Mouse (Mus musculus): ENCODE results near the gene Slc45a2. TPM values are rescaled to one million over a fixed set of nuclear protein-coding genes. Genes with fewer than 3 reads are reported as not detected.
A peak's percentile ranks its signal among the peaks of the same experiment; 100 is the strongest.
"Not testable (repeated sequence)": the region's sequence is repeated elsewhere in the genome, so short reads cannot be mapped to it uniquely, and the experiment has no call there.

Slc45a2 gene
- polyA plus RNA-seq, 1 experiment = not detected

- no peak overlapping the region for H3K27ac ChIP-seq (ENCODE audit: insufficient read depth, low read depth, low read length)
- H3K4me3 ChIP-seq (ENCODE audit: insufficient read depth, low read depth, low read length) = no peak overlapping the region
- TF ChIP-seq CTCF (IDR thresholded peaks at IDR 0.05; ENCODE audit: insufficient read depth, low read depth, low read length) (no peak), POLR2A (IDR thresholded peaks at IDR 0.05; ENCODE audit: insufficient read depth, low read depth, low read length) (no peak)
- WGBS = 96% methylated on average over 5 of the region's 5 CpGs
- no peaks in the 10 kb centered on the region for H3K4me1 ChIP-seq (ENCODE audit: control insufficient read depth, insufficient read depth, low read length)
These were observed 40.3 kb upstream of the Slc45a2 start for GRCm38 (mm10) chr15:10960267-10960666.

- TF ChIP-seq POLR2A (IDR thresholded peaks at IDR 0.05; ENCODE audit: insufficient read depth, low read depth, low read length) = no peak
- TF ChIP-seq CTCF (IDR thresholded peaks at IDR 0.05; ENCODE audit: insufficient read depth, low read depth, low read length) = no peak
- no peak overlapping the region for H3K4me3 ChIP-seq (ENCODE audit: insufficient read depth, low read depth, low read length)
- no peak overlapping the region for H3K27ac ChIP-seq (ENCODE audit: insufficient read depth, low read depth, low read length)
- no peaks in the 10 kb centered on the region for H3K4me1 ChIP-seq (ENCODE audit: control insufficient read depth, insufficient read depth, low read length)
- 86% methylated on average over 2 of the region's 2 CpGs for WGBS
These were observed 37.9 kb upstream of the Slc45a2 start for GRCm38 (mm10) chr15:10962601-10963000.

- 72% methylated on average over 3 of the region's 3 CpGs for WGBS
- no peak overlapping the region for H3K4me3 ChIP-seq (ENCODE audit: insufficient read depth, low read depth, low read length)
- TF ChIP-seq POLR2A (IDR thresholded peaks at IDR 0.05; ENCODE audit: insufficient read depth, low read depth, low read length) (no peak), CTCF (IDR thresholded peaks at IDR 0.05; ENCODE audit: insufficient read depth, low read depth, low read length) (no peak)
- peak overlapping the region; percentile 66 for H3K27ac ChIP-seq (ENCODE audit: insufficient read depth, low read depth, low read length)
- no peaks in the 10 kb centered on the region for H3K4me1 ChIP-seq (ENCODE audit: control insufficient read depth, insufficient read depth, low read length)
These were observed 31.1 kb upstream of the Slc45a2 start for GRCm38 (mm10) chr15:10969439-10969838.

- TF ChIP-seq CTCF (IDR thresholded peaks at IDR 0.05; ENCODE audit: insufficient read depth, low read depth, low read length) = no peak
- TF ChIP-seq POLR2A (IDR thresholded peaks at IDR 0.05; ENCODE audit: insufficient read depth, low read depth, low read length) = no peak
- Histone ChIP-seq H3K27ac (ENCODE audit: insufficient read depth, low read depth, low read length) (no peak overlapping the region), H3K4me1 (ENCODE audit: control insufficient read depth, insufficient read depth, low read length) (no peaks in the 10 kb centered on the region), H3K4me3 (ENCODE audit: insufficient read depth, low read depth, low read length) (no peak overlapping the region)
- 83% methylated on average over 5 of the region's 5 CpGs for WGBS
These were observed 29.7 kb upstream of the Slc45a2 start for GRCm38 (mm10) chr15:10970777-10971176.

- no peak overlapping the region for H3K4me3 ChIP-seq (ENCODE audit: insufficient read depth, low read depth, low read length)
- H3K27ac ChIP-seq (ENCODE audit: insufficient read depth, low read depth, low read length) = no peak overlapping the region
- TF ChIP-seq POLR2A (IDR thresholded peaks at IDR 0.05; ENCODE audit: insufficient read depth, low read depth, low read length) = no peak
- no peak for TF ChIP-seq CTCF (IDR thresholded peaks at IDR 0.05; ENCODE audit: insufficient read depth, low read depth, low read length)
- peaks cover 2% of the 10 kb centered on the region; the same call in 1 of the 2 replicates for H3K4me1 ChIP-seq (ENCODE audit: control insufficient read depth, insufficient read depth, low read length)
These were observed 23.4 kb upstream of the Slc45a2 start for GRCm38 (mm10) chr15:10977151-10977550.

GRCm38 (mm10) chr15:10980712-10981111, 19.8 kb upstream of the Slc45a2 start:
- 48% methylated on average over 2 of the region's 2 CpGs for WGBS
- TF ChIP-seq POLR2A (IDR thresholded peaks at IDR 0.05; ENCODE audit: insufficient read depth, low read depth, low read length) (no peak), CTCF (IDR thresholded peaks at IDR 0.05; ENCODE audit: insufficient read depth, low read depth, low read length) (no peak)
- Histone ChIP-seq H3K4me3 (ENCODE audit: insufficient read depth, low read depth, low read length) (no peak overlapping the region), H3K4me1 (ENCODE audit: control insufficient read depth, insufficient read depth, low read length) (peaks cover 3% of the 10 kb centered on the region), H3K27ac (ENCODE audit: insufficient read depth, low read depth, low read length) (no peak overlapping the region)

GRCm38 (mm10) chr15:10981377-10982063, 19.0 kb upstream of the Slc45a2 start, which contains the start of gene Amacr:
Gene Amacr (plus strand): TSS chr15:10981756.
- peak within 1 kb of the TSS; percentile 74 for H3K4me3 ChIP-seq (ENCODE audit: insufficient read depth, low read depth, low read length)

GRCm38 (mm10) chr15:10982064-10982435, 18.5 kb upstream of the Slc45a2 start:
- peak overlapping the region; percentile 74 for H3K4me3 ChIP-seq (ENCODE audit: insufficient read depth, low read depth, low read length)
- TF ChIP-seq POLR2A (IDR thresholded peaks at IDR 0.05; ENCODE audit: insufficient read depth, low read depth, low read length) (no peak), CTCF (IDR thresholded peaks at IDR 0.05; ENCODE audit: insufficient read depth, low read depth, low read length) (no peak)
- 4% methylated on average over 6 of the region's 6 CpGs for WGBS
- H3K4me1 ChIP-seq (ENCODE audit: control insufficient read depth, insufficient read depth, low read length) = peaks cover 7% of the 10 kb centered on the region
- peak overlapping the region; percentile 88 for H3K27ac ChIP-seq (ENCODE audit: insufficient read depth, low read depth, low read length)

More at GRCm38 (mm10) chr15:10981377-10982063, 19.0 kb upstream of the Slc45a2 start, which contains the start of gene Amacr:
- TF ChIP-seq CTCF (IDR thresholded peaks at IDR 0.05; ENCODE audit: insufficient read depth, low read depth, low read length) (0 out of 2 replicates have a peak, but pooled peaks have one; percentile 33), POLR2A (IDR thresholded peaks at IDR 0.05; ENCODE audit: insufficient read depth, low read depth, low read length) (peak; percentile 81)
- Histone ChIP-seq H3K27ac (ENCODE audit: insufficient read depth, low read depth, low read length) (peak within 1 kb of the TSS; percentile 88), H3K4me1 (ENCODE audit: control insufficient read depth, insufficient read depth, low read length) (peaks cover 7% of the 10 kb centered on the region)
- WGBS = under 1% methylated on average over 52 of the region's 52 CpGs

- H3K4me1 ChIP-seq (ENCODE audit: control insufficient read depth, insufficient read depth, low read length) = peaks cover 7% of the 10 kb centered on the region
- 81% methylated on average over 6 of the region's 6 CpGs for WGBS
- no peak overlapping the region for H3K27ac ChIP-seq (ENCODE audit: insufficient read depth, low read depth, low read length)
- TF ChIP-seq CTCF (IDR thresholded peaks at IDR 0.05; ENCODE audit: insufficient read depth, low read depth, low read length) (no peak), POLR2A (IDR thresholded peaks at IDR 0.05; ENCODE audit: insufficient read depth, low read depth, low read length) (no peak)
- H3K4me3 ChIP-seq (ENCODE audit: insufficient read depth, low read depth, low read length) = no peak overlapping the region
These were observed 14.8 kb upstream of the Slc45a2 start for GRCm38 (mm10) chr15:10985756-10986155.

GRCm38 (mm10) chr15:10986477-10986876, 14.0 kb upstream of the Slc45a2 start:
- WGBS = 74% methylated on average over 2 of the region's 2 CpGs
- H3K27ac ChIP-seq (ENCODE audit: insufficient read depth, low read depth, low read length); H3K4me1 ChIP-seq (ENCODE audit: control insufficient read depth, insufficient read depth, low read length); H3K4me3 ChIP-seq (ENCODE audit: insufficient read depth, low read depth, low read length): not testable (repeated sequence)

Data from olfactory bulb, adult 2 months (tissue).